Mouse (Mus musculus) liver, embryonic 16.5 days (tissue): ENCODE results near the gene Hoxa3. TPM values are rescaled to one million over a fixed set of nuclear protein-coding genes. Genes with fewer than 3 reads are reported as not detected.

Source experiments
- ATAC-seq: fragments of 200-750 bp; cut with Nextera tagmentation; 2 replicates; pipeline ENCODE4 v1.8.0; 2017; ENCODE audit warnings: low read depth, mild to moderate bottlenecking, moderate number of reproducible peaks, moderate library complexity
- H3K27ac ChIP-seq: fragments of 300-500 bp; sonication (generic); 2 replicates; pipeline ENCODE4 v1.5.1; 2014; ENCODE audit warnings: mild to moderate bottlenecking, low read length
- H3K27me3 ChIP-seq: fragments of 300-500 bp; sonication (generic); 2 replicates; pipeline ENCODE4 v1.6.1; 2014; ENCODE audit warnings: low read depth, low read length, mixed read lengths; ENCODE audit not compliant: control insufficient read depth, insufficient read depth
- H3K36me3 ChIP-seq: fragments of 300-500 bp; sonication (generic); 2 replicates; pipeline ENCODE4 v1.6.1; 2014; ENCODE audit warnings: mild to moderate bottlenecking; ENCODE audit not compliant: control insufficient read depth, insufficient read depth
- H3K4me1 ChIP-seq: fragments of 300-500 bp; sonication (generic); 2 replicates; pipeline ENCODE4 v1.6.1; 2014; ENCODE audit warnings: low read depth, low read length, mixed read lengths; ENCODE audit not compliant: control insufficient read depth
- H3K4me2 ChIP-seq: fragments of 300-500 bp; sonication (generic); 2 replicates; pipeline ENCODE4 v1.6.1; 2014; ENCODE audit warnings: low read depth, low read length, mixed read lengths
- H3K4me3 ChIP-seq: fragments of 300-500 bp; sonication (generic); 2 replicates; pipeline ENCODE4 v1.5.1; 2014; ENCODE audit warnings: low read depth, mild to moderate bottlenecking, low read length
- H3K9ac ChIP-seq: fragments of 300-500 bp; sonication (generic); 2 replicates; pipeline ENCODE4 v1.6.1; 2014; ENCODE audit warnings: low read depth, low read length
- H3K9me3 ChIP-seq: fragments of 300-500 bp; sonication (generic); replicated peaks from 2 replicates; pipeline ENCODE4 v1.6.1; 2016; ENCODE audit warnings: low read length; ENCODE audit not compliant: control insufficient read depth
- WGBS: fragments of 180-500 bp; shearing (Covaris S2); extraction: QIAGEN DNeasy Blood & Tissue Kit; methylation state at CpG from one replicate; pipeline ENCODE4 v1.1.7; 2014; ENCODE audit not compliant: insufficient replicate concordance; 5-methylcytosine and 5-hydroxymethylcytosine counted together
- polyA plus RNA-seq: library from polyadenylated mRNA; unstranded; fragments of >200 nt; fragmentation: Nextera tagmentation; extraction: Ambion mirVana; gene quantifications from 2 replicates; pipeline ENCODE4 v1.2.1, GENCODE M21; 2015

The Hoxa3 gene
- polyA plus RNA-seq, 1 experiment from 2014 or later, result 0.27 TPM

GRCm38 (mm10) chr6:52177061-52177735 lies 35.9 kb downstream of the Hoxa3 start, which contains the start of gene 5730596B20Rik:
Gene 5730596B20Rik, plus strand, starts transcription at chr6:52177498.
- Histone ChIP-seq H3K9me3 (no peaks in the 10 kb centered on the region), H3K27me3 (peaks cover 89% of the 10 kb centered on the region), H3K4me2 (no peak within 1 kb of the TSS), H3K36me3 (no peaks in the 10 kb centered on the region), H3K9ac (no peak within 1 kb of the TSS), H3K27ac (no peak within 1 kb of the TSS), H3K4me1 (peaks cover 3% of the 10 kb centered on the region; the same call in 1 of the 2 replicates), H3K4me3 (peak within 1 kb of the TSS; percentile 11; the same call in 1 of the 2 replicates)
- WGBS, result 6% methylated on average over 36 of the region's 36 CpGs
- no peak for ATAC-seq

GRCm38 (mm10) chr6:52176391-52176790 lies 36.7 kb downstream of the Hoxa3 start:
- Histone ChIP-seq H3K9ac (no peak overlapping the region), H3K9me3 (no peaks in the 10 kb centered on the region), H3K4me3 (no peak overlapping the region; the same call in 1 of the 2 replicates), H3K27ac (no peak overlapping the region), H3K36me3 (no peaks in the 10 kb centered on the region), H3K4me1 (peaks cover 3% of the 10 kb centered on the region; the same call in 1 of the 2 replicates), H3K27me3 (peaks cover 94% of the 10 kb centered on the region), H3K4me2 (no peak overlapping the region)
- 6% methylated on average over 6 of the region's 6 CpGs for WGBS
- no peak for ATAC-seq

GRCm38 (mm10) chr6:52175864-52176263 lies 37.3 kb downstream of the Hoxa3 start:
- Histone ChIP-seq H3K9ac (no peak overlapping the region), H3K4me3 (peak overlapping the region; percentile 33), H3K9me3 (no peaks in the 10 kb centered on the region), H3K4me2 (no peak overlapping the region), H3K27me3 (peaks cover 94% of the 10 kb centered on the region), H3K27ac (no peak overlapping the region), H3K4me1 (peaks cover 3% of the 10 kb centered on the region; the same call in 1 of the 2 replicates), H3K36me3 (no peaks in the 10 kb centered on the region)
- ATAC-seq, result no peak
- 1% methylated on average over 14 of the region's 35 CpGs for WGBS

- WGBS, result 6% methylated on average over 41 of the region's 41 CpGs
- no peak overlapping the region for H3K4me2 ChIP-seq
- peaks cover 94% of the 10 kb centered on the region for H3K27me3 ChIP-seq
- no peak overlapping the region for H3K9ac ChIP-seq
- no peaks in the 10 kb centered on the region for H3K36me3 ChIP-seq
- ATAC-seq, result no peak
- no peaks in the 10 kb centered on the region for H3K9me3 ChIP-seq
- H3K4me1 ChIP-seq, result peaks cover 3% of the 10 kb centered on the region; the same call in 1 of the 2 replicates
- H3K4me3 ChIP-seq, result peak overlapping the region; percentile 33
- no peak overlapping the region; the same call in 1 of the 2 replicates for H3K27ac ChIP-seq
Observed at GRCm38 (mm10) chr6:52174968-52175751, 38.0 kb downstream of the Hoxa3 start.

GRCm38 (mm10) chr6:52173648-52174047 lies 39.5 kb downstream of the Hoxa3 start:
- ATAC-seq, result no peak
- Histone ChIP-seq H3K27ac (no peak overlapping the region), H3K9ac (no peak overlapping the region), H3K4me1 (peaks cover 3% of the 10 kb centered on the region; the same call in 1 of the 2 replicates), H3K9me3 (no peaks in the 10 kb centered on the region), H3K4me2 (no peak overlapping the region), H3K36me3 (no peaks in the 10 kb centered on the region), H3K27me3 (peaks cover 92% of the 10 kb centered on the region), H3K4me3 (no peak overlapping the region)
- whole genome bisulfite sequencing, result 14% methylated on average over 4 of the region's 4 CpGs

- peak; percentile 50 for ATAC-seq
- 5% methylated on average over 35 of the region's 35 CpGs for WGBS
- H3K27me3 ChIP-seq, result peaks cover 92% of the 10 kb centered on the region
- H3K4me2 ChIP-seq, result peak overlapping the region; percentile 34
- H3K4me3 ChIP-seq, result peak overlapping the region; percentile 32
- H3K9me3 ChIP-seq, result no peaks in the 10 kb centered on the region
- H3K9ac ChIP-seq, result no peak overlapping the region
- H3K27ac ChIP-seq, result no peak overlapping the region
- H3K4me1 ChIP-seq, result peaks cover 3% of the 10 kb centered on the region; the same call in 1 of the 2 replicates
- no peaks in the 10 kb centered on the region for H3K36me3 ChIP-seq
Observed at GRCm38 (mm10) chr6:52172501-52172900, 40.6 kb downstream of the Hoxa3 start.

- WGBS, result 33% methylated on average over 7 of the region's 7 CpGs
- Histone ChIP-seq H3K4me1 (peaks cover 3% of the 10 kb centered on the region; the same call in 1 of the 2 replicates), H3K27me3 (peaks cover 92% of the 10 kb centered on the region), H3K4me3 (no peak overlapping the region), H3K9me3 (no peaks in the 10 kb centered on the region), H3K9ac (no peak overlapping the region), H3K4me2 (0 out of 2 replicates have a peak overlapping the region, but pooled peaks have one; percentile 34), H3K36me3 (no peaks in the 10 kb centered on the region), H3K27ac (no peak overlapping the region)
- no peak for ATAC-seq
Observed at GRCm38 (mm10) chr6:52171938-52172337, 41.2 kb downstream of the Hoxa3 start.

GRCm38 (mm10) chr6:52171331-52171730 lies 41.8 kb downstream of the Hoxa3 start:
- no peak overlapping the region for H3K4me2 ChIP-seq
- H3K27me3 ChIP-seq, result peaks cover 92% of the 10 kb centered on the region
- no peak overlapping the region for H3K4me3 ChIP-seq
- H3K27ac ChIP-seq, result no peak overlapping the region
- 22% methylated on average over 4 of the region's 4 CpGs for WGBS
- no peaks in the 10 kb centered on the region for H3K36me3 ChIP-seq
- no peak for ATAC-seq
- H3K9ac ChIP-seq, result no peak overlapping the region
- no peaks in the 10 kb centered on the region for H3K9me3 ChIP-seq
- H3K4me1 ChIP-seq, result peaks cover 3% of the 10 kb centered on the region; the same call in 1 of the 2 replicates

GRCm38 (mm10) chr6:52170898-52171223 lies 42.3 kb downstream of the Hoxa3 start:
- WGBS, result 4% methylated on average over 5 of the region's 5 CpGs
- H3K27me3 ChIP-seq, result peaks cover 92% of the 10 kb centered on the region
- no peak overlapping the region for H3K4me3 ChIP-seq
- H3K4me1 ChIP-seq, result peaks cover 3% of the 10 kb centered on the region; the same call in 1 of the 2 replicates
- H3K27ac ChIP-seq, result no peak overlapping the region
- no peaks in the 10 kb centered on the region for H3K36me3 ChIP-seq
- H3K4me2 ChIP-seq, result no peak overlapping the region
- H3K9me3 ChIP-seq, result no peaks in the 10 kb centered on the region
- H3K9ac ChIP-seq, result no peak overlapping the region
- ATAC-seq, result no peak
